Mouse (Mus musculus) olfactory bulb, adult 2 months (tissue): Measurements from ENCODE around the gene Ndrg2.

Source experiments
- CTCF ChIP-seq: fragments of 200-500 bp; IDR thresholded peaks from 2 replicates; pipeline ENCODE4 v1.5.1; 2012; ENCODE audit warnings: low read depth, mild to moderate bottlenecking, low read length, moderate library complexity; ENCODE audit not compliant: insufficient read depth
- POLR2A ChIP-seq: fragments of 200-500 bp; IDR thresholded peaks from 2 replicates; pipeline ENCODE4 v1.6.1; 2012; ENCODE audit warnings: mild to moderate bottlenecking, low read depth, low read length, moderate library complexity; ENCODE audit not compliant: insufficient read depth

- TF ChIP-seq CTCF, result no peak
- no peak for TF ChIP-seq POLR2A
These were observed 5.0 kb upstream of the Ndrg2 start for GRCm38 (mm10) chr14:51918966-51919365.
